10 mouse cellular contexts compared by ENCODE assay signal in the genomic region with DNA sequence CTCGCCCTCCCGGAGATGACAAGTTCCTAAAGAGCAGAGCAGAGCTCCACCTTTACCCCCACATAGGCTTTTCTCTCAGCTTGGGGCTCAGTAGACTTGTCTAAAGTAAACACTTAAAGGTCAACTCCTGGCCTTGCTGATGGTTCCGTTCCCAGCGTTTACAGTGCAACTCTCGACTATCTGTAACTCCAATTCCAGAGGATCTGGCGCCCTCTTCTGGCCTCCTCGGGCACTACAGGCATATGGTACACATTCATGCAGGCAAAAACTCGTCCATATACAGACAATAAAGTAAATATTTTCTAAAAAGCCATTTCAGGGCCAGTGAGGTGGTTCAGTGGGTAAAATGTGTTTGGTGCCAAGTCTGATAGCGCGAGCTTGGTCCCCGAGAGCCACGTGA. TPM values are rescaled to one million over a fixed set of nuclear protein-coding genes. Genes with fewer than 3 reads are reported as not detected.
DNase-seq lines count a peak whose midpoint lies in the region; ATAC-seq and TF ChIP-seq lines count a peak whose summit lies in the region.
"Had no signal": no experiment of that assay in that cellular context is flagged by ENCODE, and none has a peak within 500 bp of the region (broad histone marks: within the 10 kb centered on the region; RNA-seq: fewer than 3 reads in every experiment).

No protein-coding gene starts in this region.

- TF ChIP-seq CTCF in hindbrain, postnatal 0 days (IDR thresholded peaks at IDR 0.05; ENCODE audit: low read depth) = peak; percentile 66

- no peak overlapping the region for H3K4me2 ChIP-seq in hindbrain, postnatal 0 days (ENCODE audit: low read depth, low read length)
- no peak overlapping the region for H3K4me2 ChIP-seq in neural tube, embryonic 11.5 days (ENCODE audit: low read depth)
- H3K4me2 ChIP-seq in neural tube, embryonic 15.5 days = no peak overlapping the region
- H3K4me2 ChIP-seq: stomach, embryonic 15.5 days had no signal

- H3K27me3 ChIP-seq in hindbrain, postnatal 0 days (ENCODE audit: insufficient read depth, low read length) = no peaks in the 10 kb centered on the region
- H3K27me3 ChIP-seq in hindbrain, embryonic 10.5 days (ENCODE audit: insufficient read depth, poor library complexity, severe bottlenecking) = no peaks in the 10 kb centered on the region
- H3K27me3 ChIP-seq in neural tube, embryonic 11.5 days (ENCODE audit: control insufficient read depth, insufficient read depth, low read length) = no peaks in the 10 kb centered on the region
- no peaks in the 10 kb centered on the region for H3K27me3 ChIP-seq in neural tube, embryonic 15.5 days (replicated peaks)
- H3K27me3 ChIP-seq: stomach, embryonic 15.5 days had no signal

- H3K4me1 ChIP-seq in hindbrain, postnatal 0 days (ENCODE audit: insufficient read depth, low read length) = peaks cover 15% of the 10 kb centered on the region
- peaks cover 20% of the 10 kb centered on the region for H3K4me1 ChIP-seq in hindbrain, embryonic 10.5 days (replicated peaks)
- no peaks in the 10 kb centered on the region; the same call in 1 of the 2 replicates for H3K4me1 ChIP-seq in neural tube, embryonic 11.5 days (ENCODE audit: control insufficient read depth, insufficient read depth, low read length)
- peaks cover 27% of the 10 kb centered on the region for H3K4me1 ChIP-seq in neural tube, embryonic 15.5 days

- 0 out of 2 replicates have a peak, but pooled peaks cover 6% of the 10 kb centered on the region for H3K36me3 ChIP-seq in hindbrain, postnatal 0 days (ENCODE audit: insufficient read depth, low read length)
- peaks cover 37% of the 10 kb centered on the region for H3K36me3 ChIP-seq in hindbrain, embryonic 10.5 days
- H3K36me3 ChIP-seq in neural tube, embryonic 11.5 days (ENCODE audit: control insufficient read depth, insufficient read depth, low read length) = no peaks in the 10 kb centered on the region
- H3K36me3 ChIP-seq in neural tube, embryonic 15.5 days = peaks cover 28% of the 10 kb centered on the region
- H3K36me3 ChIP-seq: stomach, embryonic 15.5 days had no signal

- no peak overlapping the region for H3K27ac ChIP-seq in hindbrain, postnatal 0 days
- H3K27ac ChIP-seq in hindbrain, embryonic 10.5 days = no peak overlapping the region
- H3K27ac ChIP-seq in neural tube, embryonic 11.5 days (ENCODE audit: low read depth, low read length) = no peak overlapping the region
- H3K27ac ChIP-seq in neural tube, embryonic 15.5 days (replicated peaks) = no peak overlapping the region
- H3K27ac ChIP-seq: stomach, embryonic 15.5 days had no signal

- peak; percentile 50 for DNase-seq in hindbrain, postnatal 0 days (ENCODE audit: low spot score)
- DNase-seq in hindbrain, embryonic 10.5 days (ENCODE audit: low spot score) = no peak
- DNase-seq in neural tube, embryonic 11.5 days (ENCODE audit: low spot score) = peak; percentile 36
- peak; percentile 77 for DNase-seq in ZHBTc4 (ENCODE audit: low read depth, low spot score)
- DNase-seq in thymus, postnatal 25 days = peak; percentile 56
- DNase-seq in left cerebral cortex, adult 18-20 months (ENCODE audit: low spot score in 2 of 2) = no peak
- no peak for DNase-seq in gastrocnemius, postnatal 25 days

- H3K9ac ChIP-seq in hindbrain, postnatal 0 days (replicated peaks; ENCODE audit: low read length) = no peak overlapping the region
- no peak overlapping the region for H3K9ac ChIP-seq in neural tube, embryonic 11.5 days (ENCODE audit: low read length)
- no peak overlapping the region for H3K9ac ChIP-seq in neural tube, embryonic 15.5 days (replicated peaks)
- H3K9ac ChIP-seq: stomach, embryonic 15.5 days had no signal

- H3K9me3 ChIP-seq in hindbrain, postnatal 0 days (ENCODE audit: low read length) = no peaks in the 10 kb centered on the region
- H3K9me3 ChIP-seq in hindbrain, embryonic 10.5 days = peaks cover 7% of the 10 kb centered on the region; the same call in 1 of the 2 replicates
- H3K9me3 ChIP-seq in neural tube, embryonic 11.5 days (ENCODE audit: control insufficient read depth, low read length) = no peaks in the 10 kb centered on the region; the same call in 1 of the 2 replicates
- H3K9me3 ChIP-seq in neural tube, embryonic 15.5 days (replicated peaks) = no peaks in the 10 kb centered on the region
- H3K9me3 ChIP-seq: stomach, embryonic 15.5 days had no signal

- no peak for ATAC-seq in hindbrain, postnatal 0 days
- no peak for ATAC-seq in neural tube, embryonic 11.5 days (ENCODE audit: insufficient read depth, low FRiP score, low TSS enrichment)
- ATAC-seq in neural tube, embryonic 15.5 days (ENCODE audit: low FRiP score) = no peak

- WGBS in hindbrain, postnatal 0 days = 68% methylated on average over 12 of the region's 12 CpGs
- WGBS in hindbrain, embryonic 10.5 days = 67% methylated on average over 12 of the region's 12 CpGs
- WGBS in neural tube, embryonic 11.5 days = 68% methylated on average over 12 of the region's 12 CpGs
- 72% methylated on average over 12 of the region's 12 CpGs for WGBS in neural tube, embryonic 15.5 days

- no peak overlapping the region for H3K4me3 ChIP-seq in hindbrain, postnatal 0 days (ENCODE audit: low read length)
- H3K4me3 ChIP-seq in hindbrain, embryonic 10.5 days = no peak overlapping the region
- H3K4me3 ChIP-seq in neural tube, embryonic 11.5 days (ENCODE audit: low read depth, low read length) = no peak overlapping the region
- no peak overlapping the region for H3K4me3 ChIP-seq in neural tube, embryonic 15.5 days (replicated peaks)
- H3K4me3 ChIP-seq: stomach, embryonic 15.5 days had no signal

RNA-seq across cellular contexts. Expression of gene Tmem44, which starts 35.2 kb away (rescaled TPM):
- total RNA-seq in hindbrain, postnatal 0 days (2014; rRNA removed) = 83.9 and 92.9 TPM in 2 replicates
- polyA plus RNA-seq in hindbrain, postnatal 0 days (2015; fragmentation: Nextera tagmentation; extraction: Ambion mirVana) = 41.8 and 44.6 TPM in 2 replicates
- 22.8 and 39.3 TPM in 2 replicates for polyA plus RNA-seq in hindbrain, embryonic 10.5 days (2016; fragmentation: Nextera tagmentation; extraction: Ambion mirVana)
- 32.8 and 34.9 TPM in 2 replicates for polyA plus RNA-seq in neural tube, embryonic 11.5 days (2014; fragmentation: Nextera tagmentation; extraction: Ambion mirVana)
- 57.5 and 64.7 TPM in 2 replicates for polyA plus RNA-seq in neural tube, embryonic 15.5 days (2015; fragmentation: Nextera tagmentation; extraction: Ambion mirVana)
- 10 to 100 TPM; 60.4 to 64.9 TPM for total RNA-seq in left cerebral cortex, adult 18-20 months (2021)
- 1 to 10 TPM; 2.3 to 2.5 TPM for total RNA-seq in gastrocnemius, postnatal 25 days (2021)
- total RNA-seq: neutrophil, adult 5-6 weeks had no signal

Comparison
In these comparisons a context has a peak if more than half of its experiments do, and no peak if none do; other contexts are left out.
1. DNase-seq: peak in hindbrain, postnatal 0 days (single experiment), neural tube, embryonic 11.5 days (single experiment), ZHBTc4 (single experiment) and thymus, postnatal 25 days (single experiment); none in hindbrain, embryonic 10.5 days (single experiment), left cerebral cortex, adult 18-20 months (0 of 2) and gastrocnemius, postnatal 25 days (single experiment).